Mouse (Mus musculus) layer of hippocampus, postnatal 10 days (tissue): ENCODE results near the gene Gucy2c. TPM values are rescaled to one million over a fixed set of nuclear protein-coding genes. Genes with fewer than 3 reads are reported as not detected.

Experiments used
- DNase-seq, 2 experiments: peaks; one replicate each; pipeline ENCODE4 v3.0.0; 2021; ENCODE audit warnings: low spot score in 2 of 2
- total RNA-seq, 2 experiments: library from RNA; stranded (reverse); gene quantifications; 2 replicates each; pipeline ENCODE4 v1.2.3; 2021

Gucy2c gene
- total RNA-seq, 2 experiments from 2014 or later: 0.34 to 0.38 TPM

DNA sequence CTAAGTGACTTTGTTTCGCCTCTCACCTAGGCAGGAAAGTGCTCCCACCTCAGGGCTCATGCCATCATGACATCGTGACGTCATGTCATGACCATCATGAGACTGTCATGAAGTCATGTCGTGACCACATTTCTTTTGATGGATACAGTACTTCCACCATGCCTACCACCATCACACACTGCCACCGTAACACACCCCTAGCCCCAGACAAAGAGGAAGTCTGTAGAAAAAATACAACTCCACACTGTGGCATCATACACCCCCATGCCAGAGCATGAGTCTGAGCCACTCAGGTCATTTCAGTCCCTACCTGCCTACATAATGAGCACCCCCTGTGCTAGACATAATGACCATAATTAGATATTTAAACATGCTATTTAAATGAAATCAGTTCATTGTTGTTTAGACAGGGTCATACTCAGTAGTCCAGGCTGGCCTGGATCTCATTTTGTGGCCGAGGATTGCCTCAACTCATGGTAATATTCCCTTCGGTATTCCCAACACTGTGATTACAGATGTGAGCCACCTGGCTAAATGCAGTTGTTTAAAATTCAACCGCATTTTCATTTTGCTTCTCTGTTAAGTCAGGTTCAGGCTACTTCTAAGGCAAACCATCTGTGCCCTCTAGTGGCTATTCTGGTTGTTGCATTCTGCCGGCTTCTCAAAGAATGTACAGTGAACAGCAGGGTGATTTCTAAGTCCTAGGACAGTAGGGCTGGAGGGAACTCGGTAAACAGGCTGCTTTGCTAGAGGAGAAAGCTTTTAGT, 39.0 kb downstream of the Gucy2c start:
- peak; percentile 92 for DNase-seq

DNA sequence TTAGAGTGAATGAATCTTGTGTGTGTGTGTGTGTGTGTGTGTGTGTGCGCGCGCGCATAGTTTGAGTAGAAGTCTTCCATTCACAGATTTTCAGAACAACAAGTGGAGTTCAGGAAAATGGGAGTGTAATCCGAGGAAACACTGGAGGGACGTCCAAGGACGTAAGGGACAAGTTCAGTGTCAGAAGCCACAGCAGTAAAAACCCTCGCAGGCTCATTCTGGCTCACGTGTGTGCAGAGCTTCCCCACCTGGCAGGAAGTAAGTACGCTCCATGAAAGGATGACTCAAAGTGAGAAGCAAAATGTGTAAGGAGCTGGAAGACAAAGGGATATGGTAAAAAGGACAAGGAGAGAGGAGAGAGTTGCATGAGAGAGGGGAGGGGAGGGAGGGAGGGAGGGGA, 40.3 kb downstream of the Gucy2c start:
- no peak for DNase-seq

DNA sequence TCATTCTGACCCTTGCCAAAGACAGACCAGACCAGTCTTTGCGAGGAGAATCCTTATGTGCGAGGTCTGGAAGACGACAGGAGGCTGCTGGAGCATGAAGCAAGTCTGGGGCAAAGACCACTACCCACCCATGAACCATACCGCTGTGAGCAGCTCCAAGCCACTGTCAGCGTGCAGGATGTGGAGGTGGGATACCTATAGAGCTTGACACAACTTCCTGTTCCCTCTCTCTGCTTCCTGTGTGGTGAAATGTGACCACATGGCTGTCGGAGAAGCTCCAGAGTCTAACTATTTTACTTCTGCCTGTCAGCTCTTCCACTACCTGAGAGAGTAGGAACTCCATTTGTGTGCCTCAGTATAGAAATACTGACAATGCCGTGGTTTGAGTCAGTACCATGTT, 45.8 kb downstream of the Gucy2c start:
- DNase-seq: no peak

DNA sequence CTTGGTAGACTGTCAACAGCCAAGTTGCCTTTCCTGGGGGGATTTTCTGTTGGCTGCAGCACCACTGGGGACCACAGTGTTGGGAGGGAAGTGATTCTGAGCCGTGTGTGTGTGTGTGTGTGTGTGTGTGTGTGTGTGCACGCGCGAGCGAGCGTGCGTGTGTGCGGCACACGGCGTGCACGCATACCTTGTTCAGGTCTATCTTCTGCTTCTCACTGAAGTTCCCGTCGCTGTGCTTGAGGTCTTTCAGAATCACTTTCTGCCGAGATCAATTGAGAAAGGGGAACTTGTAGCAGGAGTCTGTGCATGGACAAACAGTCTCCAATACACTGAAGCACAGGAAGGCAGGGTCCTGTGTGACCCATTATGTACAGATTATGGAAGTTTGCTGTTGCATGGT, 53.4 kb downstream of the Gucy2c start:
- DNase-seq: no peak

DNA sequence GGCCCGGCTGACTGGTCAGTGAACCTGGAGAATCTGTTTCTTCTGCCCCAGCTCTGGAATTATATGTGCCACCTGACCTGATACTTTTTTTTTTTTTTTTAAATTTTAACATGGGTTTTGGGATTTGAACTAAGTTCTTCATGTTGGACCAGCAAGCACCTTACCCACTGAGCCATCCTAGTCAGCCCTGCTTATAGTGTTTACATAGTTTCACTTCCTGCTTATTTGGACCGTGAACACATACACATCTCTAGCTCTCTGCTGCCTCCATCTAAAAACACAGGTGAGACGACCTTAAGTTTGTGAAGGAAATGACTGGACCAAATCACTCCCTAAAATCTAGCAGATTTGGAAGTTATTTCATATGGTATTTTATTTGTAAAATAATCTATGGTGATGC, 58.4 kb downstream of the Gucy2c start:
- DNase-seq: no peak

DNA sequence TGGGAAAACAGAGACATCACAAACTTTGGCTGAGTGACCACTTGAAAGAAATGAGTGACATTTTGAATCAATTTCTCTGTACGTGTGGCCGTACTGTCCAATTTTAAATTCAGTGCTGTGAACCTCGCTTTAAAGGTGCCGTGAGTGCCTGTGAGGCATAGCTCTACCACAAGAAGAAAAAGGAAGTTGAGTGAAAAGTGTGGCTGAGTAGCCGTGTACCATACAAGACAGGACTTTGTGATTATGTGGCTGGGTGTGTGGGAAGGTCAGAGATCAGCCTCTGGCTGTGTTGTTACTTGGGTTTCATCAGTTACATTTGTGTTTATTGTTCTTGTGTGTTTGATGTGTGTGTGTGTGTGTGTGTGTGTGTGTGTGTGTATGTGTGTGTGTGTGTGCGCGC, 59.0 kb downstream of the Gucy2c start:
- no peak for DNase-seq

DNA sequence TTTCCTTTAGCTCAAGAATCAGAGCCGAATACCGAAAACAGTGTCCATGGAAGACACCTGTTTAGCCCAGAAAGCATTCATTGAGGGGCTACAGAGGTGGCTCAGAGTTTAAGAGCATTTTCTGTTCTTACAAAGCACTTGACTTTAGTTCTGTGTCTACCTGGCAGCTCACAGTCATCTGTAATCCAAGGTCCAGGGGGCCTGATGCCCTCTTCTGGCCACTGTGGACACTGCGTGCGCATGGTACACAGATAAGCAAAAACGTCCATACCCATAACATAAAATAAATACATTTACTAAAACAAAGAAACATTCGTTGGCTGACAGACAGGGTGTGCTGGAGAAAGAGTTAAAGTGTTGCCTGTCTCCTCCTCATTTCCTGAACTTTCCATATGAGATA, 59.6 kb downstream of the Gucy2c start:
- peak; percentile 48 to 65 for DNase-seq

DNA sequence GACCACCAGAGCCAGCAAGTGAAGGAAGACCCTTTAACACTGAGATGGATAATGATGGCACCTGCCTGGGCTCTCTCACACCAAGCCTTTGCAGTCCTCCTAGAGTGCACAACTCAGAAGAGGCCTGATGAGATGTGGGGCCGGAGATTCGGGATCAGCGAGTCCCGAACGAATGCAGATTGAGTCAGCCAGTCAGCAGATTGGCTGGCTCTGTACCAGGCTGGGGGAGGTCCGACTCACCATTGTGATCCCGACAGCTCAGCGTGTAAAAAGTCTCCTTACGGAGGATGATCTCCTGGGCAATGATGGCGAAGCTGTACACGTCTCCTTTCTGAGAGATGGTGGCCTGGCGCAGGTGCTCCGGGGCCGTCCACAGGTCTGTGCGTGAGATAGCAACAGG, 61.1 kb downstream of the Gucy2c start:
- DNase-seq: peak; percentile 11 to 18

DNA sequence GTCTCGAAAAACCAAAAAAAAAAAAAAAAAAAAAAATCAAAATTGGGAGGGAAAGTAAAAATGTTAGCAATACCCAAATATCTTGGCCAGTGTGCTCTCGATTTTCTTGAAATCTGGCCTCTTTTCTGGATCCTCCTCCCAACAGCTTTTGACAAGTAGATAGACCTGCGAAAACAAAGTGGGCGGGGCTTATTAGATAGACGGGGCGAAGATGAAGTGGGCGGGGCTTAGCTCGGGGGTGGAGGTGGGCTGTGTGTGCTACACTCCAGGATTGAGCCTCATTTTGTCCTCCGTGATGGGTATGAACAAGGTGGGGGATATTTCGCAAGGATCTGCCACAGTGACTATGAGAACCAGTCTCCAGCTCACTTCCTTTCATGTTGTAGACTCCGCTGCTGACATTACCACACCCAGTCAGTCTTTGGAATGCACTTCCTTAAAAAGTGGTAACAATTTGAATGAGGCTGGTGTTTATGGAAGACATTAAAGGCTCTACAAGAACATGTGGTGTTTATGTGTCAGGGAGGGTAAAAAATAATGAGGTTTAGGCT, 65.6 kb downstream of the Gucy2c start:
- no peak for DNase-seq

DNA sequence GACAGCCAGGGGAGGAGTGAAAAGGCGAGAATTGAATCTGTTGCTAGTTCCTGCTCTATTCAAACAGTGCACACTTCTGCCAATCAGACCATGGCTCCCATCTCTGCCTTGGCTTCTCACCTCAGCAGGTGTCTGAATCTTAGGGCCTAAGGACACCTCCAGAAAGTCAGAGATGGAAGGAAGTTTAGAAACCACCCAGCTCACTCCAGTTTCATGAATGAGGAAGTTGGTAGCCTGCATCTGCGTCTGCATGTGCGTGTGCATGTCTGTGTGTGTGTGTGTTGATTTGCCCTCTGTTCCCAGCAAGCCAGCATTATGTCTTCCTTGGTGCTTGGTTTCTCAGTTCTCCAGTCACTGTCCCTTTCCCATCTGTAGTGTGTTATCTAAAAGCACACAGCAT, 67.5 kb downstream of the Gucy2c start:
- DNase-seq: no peak

DNA sequence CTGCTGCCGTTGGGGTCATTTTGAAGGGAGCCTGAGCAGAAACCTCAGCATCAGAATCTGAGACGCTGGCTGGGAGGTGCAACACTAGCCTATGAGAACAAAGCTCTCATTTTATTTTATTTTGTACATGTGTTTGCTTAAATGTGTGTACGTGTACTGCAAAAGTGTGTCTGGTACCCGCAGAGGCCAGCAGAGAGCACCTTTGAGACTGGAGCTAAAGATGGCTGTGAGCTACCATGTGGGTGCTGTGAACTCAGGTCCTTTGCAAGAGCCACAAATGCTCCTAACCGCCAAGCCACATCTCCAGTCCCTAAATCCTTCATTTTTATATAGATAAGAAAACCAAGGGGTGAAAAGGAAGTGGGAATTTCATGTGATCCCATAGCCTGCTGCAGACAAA, 71.2 kb downstream of the Gucy2c start:
- no peak for DNase-seq

DNA sequence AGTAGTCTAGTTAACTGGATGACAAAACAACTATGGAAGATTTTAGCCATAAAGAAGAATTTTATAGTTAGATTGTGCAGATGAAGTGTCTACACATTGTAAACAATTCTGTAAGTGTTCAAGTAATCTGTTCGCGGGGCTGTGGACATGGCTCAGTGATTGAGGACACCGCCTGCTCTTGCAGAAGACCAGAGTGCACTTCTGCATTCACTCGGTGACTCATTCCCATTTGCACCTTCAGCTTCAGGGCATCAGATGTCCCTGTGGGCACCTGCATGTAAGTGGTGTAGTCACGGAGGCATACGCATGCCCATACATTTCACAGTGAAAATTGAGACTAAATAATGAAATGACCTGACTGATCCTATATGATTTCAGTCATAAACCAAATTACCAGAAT, 73.0 kb downstream of the Gucy2c start:
- DNase-seq: no peak

DNA sequence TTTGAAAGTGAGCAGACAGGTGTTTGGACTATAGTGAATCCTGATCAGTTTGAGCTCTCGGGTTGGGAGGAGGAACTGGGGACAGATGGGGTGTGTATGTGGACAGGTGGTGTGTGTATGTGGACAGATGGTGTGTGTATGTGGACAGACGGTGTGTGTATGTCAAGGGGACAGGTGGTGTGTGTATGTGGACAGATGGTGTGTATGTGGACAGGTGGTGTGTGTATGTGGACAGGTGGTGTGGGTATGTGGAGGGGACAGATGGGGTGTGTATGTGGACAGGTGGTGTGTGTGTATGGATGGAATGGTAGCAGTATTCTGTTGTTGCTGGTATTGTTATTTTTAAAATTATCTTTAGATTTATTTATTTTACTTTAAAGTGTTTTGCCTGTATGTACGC, 79.7 kb downstream of the Gucy2c start:
- no peak for DNase-seq

DNA sequence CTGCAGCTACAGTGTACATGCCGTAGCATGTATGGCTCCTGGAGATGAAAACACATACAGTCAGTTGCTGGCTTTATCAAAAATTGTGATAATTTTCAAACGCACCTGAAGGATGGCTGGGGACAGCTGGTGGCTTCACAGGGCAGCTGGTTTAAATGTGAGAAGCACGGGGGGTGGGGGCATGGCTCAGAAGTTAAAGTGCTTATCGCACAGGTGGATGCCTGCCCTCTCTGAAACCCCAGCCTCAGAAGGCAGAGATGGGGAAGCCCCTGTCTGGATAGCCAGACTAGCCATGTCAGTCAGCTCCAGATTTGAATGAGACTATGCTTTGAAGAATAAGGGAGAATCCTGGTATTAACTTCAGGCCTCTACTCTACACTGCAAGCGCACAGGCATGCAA, 80.4 kb downstream of the Gucy2c start:
- no peak for DNase-seq

DNA sequence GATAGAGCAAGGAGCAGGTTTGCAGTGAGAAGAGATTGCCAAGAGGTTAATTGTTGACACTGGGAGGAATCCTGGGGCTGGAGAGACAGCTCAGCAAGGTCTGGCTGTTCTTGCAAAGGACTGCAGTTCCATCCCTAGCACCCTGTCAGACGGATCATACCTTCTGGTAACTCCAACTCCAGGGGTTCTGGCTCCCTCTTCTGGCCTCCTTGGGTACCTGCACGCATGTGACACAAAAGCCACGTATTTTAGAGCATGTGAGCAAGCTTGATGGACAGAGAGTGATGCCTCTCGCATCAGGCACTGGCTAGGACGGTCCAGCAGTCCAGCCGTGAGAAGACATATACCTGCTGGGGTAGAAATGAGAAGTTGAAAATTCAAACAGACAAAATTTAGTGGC, 90.3 kb downstream of the Gucy2c start:
- DNase-seq: no peak

DNA sequence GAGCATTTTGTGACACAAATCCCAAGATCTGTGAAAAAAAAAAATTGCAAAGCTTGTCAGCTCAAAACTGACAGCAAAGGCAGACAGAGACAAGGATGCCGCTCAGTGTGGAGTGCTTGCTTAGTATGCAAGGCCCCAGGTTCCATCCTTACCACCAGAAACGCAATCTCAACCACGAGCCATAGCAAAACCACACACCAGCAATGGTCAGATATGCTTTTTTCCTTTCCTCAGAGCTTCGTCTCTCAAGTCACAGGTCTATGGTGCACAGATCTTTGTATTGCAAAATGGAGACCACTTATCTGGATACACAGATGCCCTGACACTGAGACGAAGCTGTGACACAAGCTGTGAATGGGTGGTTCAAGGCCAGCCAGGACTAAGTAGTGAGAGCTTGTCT, 91.0 kb downstream of the Gucy2c start:
- DNase-seq: no peak

DNA sequence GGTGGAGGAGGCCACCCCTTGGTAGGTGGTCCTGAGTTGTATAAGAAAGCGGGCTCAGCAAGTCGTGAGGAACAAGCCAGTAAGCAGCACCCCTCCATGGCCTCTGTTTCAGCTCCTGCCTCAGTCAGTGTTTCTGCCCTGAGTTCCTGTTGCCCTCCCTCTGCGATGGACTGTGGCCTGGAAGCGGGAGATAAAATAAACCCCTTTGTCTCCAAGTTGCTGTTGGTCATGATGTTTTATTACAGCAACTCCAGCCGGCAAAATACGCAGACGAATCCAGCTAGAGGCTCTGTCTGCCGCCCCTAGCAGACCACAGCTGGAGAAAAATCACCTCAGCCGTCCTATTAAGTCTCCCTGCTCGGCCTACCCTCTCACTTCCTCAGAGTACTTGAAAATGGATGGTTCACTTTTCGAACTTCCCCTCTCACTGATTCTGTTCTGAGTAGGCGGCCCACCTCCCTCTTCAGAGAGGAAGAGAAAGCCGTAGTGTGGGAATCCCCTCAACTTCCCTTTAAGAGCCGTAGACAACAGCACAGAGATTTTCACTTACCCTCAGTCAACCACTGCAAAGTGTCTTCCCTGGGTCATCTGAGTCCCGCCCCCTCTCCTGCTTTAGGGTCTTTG, 91.7 kb downstream of the Gucy2c start:
- DNase-seq: no peak

DNA sequence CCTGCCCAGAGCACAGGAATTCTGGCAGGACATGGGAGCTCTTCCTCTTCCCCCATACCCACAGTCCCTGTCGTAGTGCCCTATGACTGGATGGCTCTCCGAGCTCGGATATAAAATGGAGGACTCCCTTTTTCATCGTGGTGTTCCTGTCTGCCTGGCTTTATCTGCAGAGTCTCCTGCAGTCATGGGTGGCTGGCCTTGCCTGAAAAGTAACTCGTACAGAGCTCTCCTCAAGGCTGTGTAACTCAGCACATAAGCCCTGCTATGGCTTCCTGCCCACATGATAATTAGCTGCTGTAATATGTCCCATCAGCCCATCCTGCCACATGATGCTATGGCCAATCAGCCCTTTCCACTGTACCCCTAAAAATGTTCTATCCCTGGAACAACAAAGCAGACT, 96.1 kb downstream of the Gucy2c start:
- DNase-seq: no peak

DNA sequence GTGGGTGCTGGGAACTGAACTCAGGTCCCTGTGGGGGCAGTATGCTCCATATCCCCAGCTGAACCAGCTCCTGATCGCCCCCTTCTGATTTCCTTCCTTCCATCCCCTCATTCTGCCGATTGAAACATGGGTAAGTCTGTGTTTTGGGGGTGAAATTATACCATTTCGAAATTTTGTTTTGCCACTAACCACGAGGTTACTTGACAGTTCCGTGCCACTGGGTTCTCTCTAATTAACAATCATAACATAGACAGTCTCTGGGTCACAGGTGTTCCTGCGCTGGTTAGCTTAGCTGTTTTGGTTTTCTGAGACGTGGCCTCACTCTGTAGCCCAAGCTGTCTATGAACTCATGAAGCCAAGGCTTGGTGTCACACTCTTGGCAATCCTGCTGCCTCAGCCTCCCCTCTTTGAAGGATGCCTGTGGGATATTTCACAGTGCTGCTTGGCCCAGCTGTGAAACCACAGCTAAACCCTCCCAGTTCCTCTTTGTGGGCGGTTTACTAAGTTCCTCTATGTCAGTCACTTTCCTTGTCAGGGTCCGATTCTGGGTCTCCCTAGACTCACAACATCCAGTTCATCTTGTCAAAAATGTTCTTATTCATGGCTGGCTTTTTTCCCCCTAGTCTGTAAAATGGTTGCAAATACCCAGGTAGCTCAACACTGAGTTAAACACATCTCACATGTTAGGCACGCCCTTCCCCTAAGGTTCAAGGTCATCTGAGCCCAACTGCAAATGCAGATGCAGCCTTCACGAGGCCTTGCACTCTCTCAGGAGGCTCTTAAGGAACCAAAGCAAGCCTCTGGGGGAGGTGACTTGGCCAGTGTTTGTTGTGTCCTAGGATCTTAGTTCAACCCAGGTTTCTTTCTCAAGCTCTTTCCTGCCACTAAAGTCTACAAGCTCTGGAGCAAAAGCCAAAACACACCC, 97.9 kb downstream of the Gucy2c start:
- DNase-seq: no peak

DNA sequence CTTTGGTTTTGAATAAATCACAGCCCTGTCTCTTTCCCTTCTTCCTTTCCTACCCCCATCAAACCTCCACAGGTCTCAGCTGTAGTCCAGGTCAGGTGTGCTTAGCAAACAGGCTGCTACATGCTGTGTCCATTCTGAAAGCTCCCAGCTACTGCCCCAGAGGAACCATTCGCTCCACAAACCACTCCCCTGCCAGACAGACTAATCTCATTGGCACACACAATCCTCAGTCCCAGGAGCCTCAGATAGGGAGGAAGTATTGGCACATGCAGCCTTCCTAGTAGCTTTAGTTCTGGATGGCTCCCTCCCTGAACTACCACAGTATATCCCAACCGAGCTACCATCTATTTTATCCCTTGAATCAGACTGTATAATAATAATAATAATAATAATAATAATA, 102.2 kb downstream of the Gucy2c start:
- no peak for DNase-seq

DNA sequence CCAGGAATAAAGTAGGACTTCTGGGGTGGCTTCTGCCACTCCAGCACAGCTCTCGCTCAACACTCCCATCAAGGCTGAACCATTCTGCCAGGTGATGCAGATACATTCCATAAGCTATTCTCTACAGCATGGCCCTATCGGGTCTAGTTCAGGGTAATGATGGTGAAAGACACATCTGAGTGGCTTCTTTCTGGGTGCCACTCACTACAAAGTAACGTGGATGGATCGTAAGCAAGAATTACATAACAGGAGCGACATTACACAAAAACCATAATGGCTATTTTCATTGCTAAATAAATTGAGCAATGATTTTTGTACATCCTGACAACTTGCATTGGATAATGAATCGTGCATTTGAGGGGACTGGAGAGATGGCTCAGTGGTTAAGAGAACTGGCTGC, 106.6 kb downstream of the Gucy2c start:
- no peak for DNase-seq

DNA sequence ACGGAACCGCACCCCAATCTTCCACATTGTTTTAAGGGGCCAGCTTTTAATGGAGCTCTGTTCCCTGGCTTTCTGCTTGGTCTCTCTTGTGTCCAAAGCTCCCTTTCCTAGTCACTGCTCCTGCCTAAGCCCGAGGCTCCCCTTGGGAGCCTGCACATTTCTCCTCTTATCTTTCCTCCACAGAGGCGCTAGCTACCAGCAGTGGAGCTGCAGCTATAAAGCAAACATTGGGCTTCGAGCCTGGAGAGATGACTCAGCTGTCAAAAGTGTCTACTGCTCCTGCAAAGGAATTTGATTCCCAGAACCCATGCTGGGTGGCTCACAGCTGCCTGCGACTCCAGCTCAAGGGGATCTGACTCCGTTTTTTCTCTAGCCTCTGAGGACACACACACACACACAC, 109.1 kb downstream of the Gucy2c start:
- peak in 1 of 2 experiments; percentile 26 for DNase-seq
